Mouse (Mus musculus): ENCODE results near the gene Dennd2a. TPM values are rescaled to one million over a fixed set of nuclear protein-coding genes. Genes with fewer than 3 reads are reported as not detected.

Dennd2a gene
- polyA plus RNA-seq, 1 experiment from 2014 or later = 15.6 TPM

GRCm38 (mm10) chr6:39585517-39585916, 27.9 kb upstream of the Dennd2a start, which contains the start of gene Gm42420:
TSS of gene Gm42420 (plus strand) at chr6:39585753.
- WGBS = 92% methylated on average over 6 of the region's 6 CpGs
- Histone ChIP-seq H3K4me3 (ENCODE audit: low read depth, low read length) (no peak within 1 kb of the TSS), H3K9ac (ENCODE audit: low read depth, low read length) (no peak within 1 kb of the TSS), H3K36me3 (ENCODE audit: control insufficient read depth, insufficient read depth, low read length) (peaks cover 24% of the 10 kb centered on the region), H3K4me2 (ENCODE audit: low read length) (no peak within 1 kb of the TSS), H3K27me3 (ENCODE audit: control insufficient read depth, insufficient read depth, low read depth, low read length) (no peaks in the 10 kb centered on the region), H3K4me1 (ENCODE audit: control insufficient read depth, insufficient read depth, low read length) (no peaks in the 10 kb centered on the region), H3K27ac (ENCODE audit: low read length) (no peak within 1 kb of the TSS), H3K9me3 (replicated peaks; ENCODE audit: control insufficient read depth, low read length, poor library complexity, severe bottlenecking) (no peaks in the 10 kb centered on the region)
- ATAC-seq = no peak; the same call in 1 of the 2 replicates

GRCm38 (mm10) chr6:39581087-39581784, 23.6 kb upstream of the Dennd2a start:
- Histone ChIP-seq H3K9me3 (replicated peaks; ENCODE audit: control insufficient read depth, low read length, poor library complexity, severe bottlenecking) (no peaks in the 10 kb centered on the region), H3K4me1 (ENCODE audit: control insufficient read depth, insufficient read depth, low read length) (no peaks in the 10 kb centered on the region), H3K4me3 (ENCODE audit: low read depth, low read length) (no peak overlapping the region), H3K27ac (ENCODE audit: low read length) (no peak overlapping the region), H3K27me3 (ENCODE audit: control insufficient read depth, insufficient read depth, low read depth, low read length) (no peaks in the 10 kb centered on the region), H3K4me2 (ENCODE audit: low read length) (no peak overlapping the region), H3K36me3 (ENCODE audit: control insufficient read depth, insufficient read depth, low read length) (peaks cover 20% of the 10 kb centered on the region), H3K9ac (ENCODE audit: low read depth, low read length) (no peak overlapping the region)
- no peak for ATAC-seq
- 78% methylated on average over 7 of the region's 7 CpGs for WGBS

GRCm38 (mm10) chr6:39580558-39580957, 22.9 kb upstream of the Dennd2a start:
- H3K27ac ChIP-seq (ENCODE audit: low read length) = no peak overlapping the region
- no peaks in the 10 kb centered on the region for H3K9me3 ChIP-seq (replicated peaks; ENCODE audit: control insufficient read depth, low read length, poor library complexity, severe bottlenecking)
- no peak overlapping the region for H3K4me3 ChIP-seq (ENCODE audit: low read depth, low read length)
- peaks cover 20% of the 10 kb centered on the region for H3K36me3 ChIP-seq (ENCODE audit: control insufficient read depth, insufficient read depth, low read length)
- H3K4me2 ChIP-seq (ENCODE audit: low read length) = no peak overlapping the region
- WGBS = 93% methylated on average over 2 of the region's 2 CpGs
- no peak for ATAC-seq
- no peaks in the 10 kb centered on the region for H3K4me1 ChIP-seq (ENCODE audit: control insufficient read depth, insufficient read depth, low read length)
- H3K9ac ChIP-seq (ENCODE audit: low read depth, low read length) = no peak overlapping the region
- no peaks in the 10 kb centered on the region for H3K27me3 ChIP-seq (ENCODE audit: control insufficient read depth, insufficient read depth, low read depth, low read length)

GRCm38 (mm10) chr6:39579552-39579951, 21.9 kb upstream of the Dennd2a start:
- H3K4me2 ChIP-seq (ENCODE audit: low read length) = no peak overlapping the region
- H3K36me3 ChIP-seq (ENCODE audit: control insufficient read depth, insufficient read depth, low read length) = peaks cover 17% of the 10 kb centered on the region
- WGBS = 91% methylated on average over 7 of the region's 7 CpGs
- H3K27ac ChIP-seq (ENCODE audit: low read length) = no peak overlapping the region
- no peaks in the 10 kb centered on the region for H3K9me3 ChIP-seq (replicated peaks; ENCODE audit: control insufficient read depth, low read length, poor library complexity, severe bottlenecking)
- no peak overlapping the region for H3K9ac ChIP-seq (ENCODE audit: low read depth, low read length)
- no peak for ATAC-seq
- peaks cover 8% of the 10 kb centered on the region for H3K4me1 ChIP-seq (ENCODE audit: control insufficient read depth, insufficient read depth, low read length)
- H3K27me3 ChIP-seq (ENCODE audit: control insufficient read depth, insufficient read depth, low read depth, low read length) = no peaks in the 10 kb centered on the region
- H3K4me3 ChIP-seq (ENCODE audit: low read depth, low read length) = no peak overlapping the region

- no peak for ATAC-seq
- Histone ChIP-seq H3K4me3 (ENCODE audit: low read depth, low read length) (peak overlapping the region; percentile 69), H3K9ac (ENCODE audit: low read depth, low read length) (peak overlapping the region; percentile 86), H3K4me1 (ENCODE audit: control insufficient read depth, insufficient read depth, low read length) (peaks cover 13% of the 10 kb centered on the region), H3K27ac (ENCODE audit: low read length) (peak overlapping the region; percentile 95; the same call in 1 of the 2 replicates), H3K4me2 (ENCODE audit: low read length) (peak overlapping the region; percentile 88), H3K27me3 (ENCODE audit: control insufficient read depth, insufficient read depth, low read depth, low read length) (no peaks in the 10 kb centered on the region), H3K9me3 (replicated peaks; ENCODE audit: control insufficient read depth, low read length, poor library complexity, severe bottlenecking) (no peaks in the 10 kb centered on the region), H3K36me3 (ENCODE audit: control insufficient read depth, insufficient read depth, low read length) (peaks cover 6% of the 10 kb centered on the region; the same call in 1 of the 2 replicates)
- 70% methylated on average over 7 of the region's 7 CpGs for WGBS
Measured at GRCm38 (mm10) chr6:39574951-39575350, 17.3 kb upstream of the Dennd2a start.

- Histone ChIP-seq H3K4me1 (ENCODE audit: control insufficient read depth, insufficient read depth, low read length) (peaks cover 13% of the 10 kb centered on the region), H3K9me3 (replicated peaks; ENCODE audit: control insufficient read depth, low read length, poor library complexity, severe bottlenecking) (no peaks in the 10 kb centered on the region), H3K9ac (ENCODE audit: low read depth, low read length) (peak overlapping the region; percentile 86), H3K4me3 (ENCODE audit: low read depth, low read length) (peak overlapping the region; percentile 69), H3K36me3 (ENCODE audit: control insufficient read depth, insufficient read depth, low read length) (peaks cover 6% of the 10 kb centered on the region; the same call in 1 of the 2 replicates), H3K27ac (ENCODE audit: low read length) (peak overlapping the region; percentile 95), H3K27me3 (ENCODE audit: control insufficient read depth, insufficient read depth, low read depth, low read length) (no peaks in the 10 kb centered on the region), H3K4me2 (ENCODE audit: low read length) (peak overlapping the region; percentile 88)
- ATAC-seq = peak; percentile 3
- 27% methylated on average over 10 of the region's 10 CpGs for WGBS
Measured at GRCm38 (mm10) chr6:39574555-39574869, 16.8 kb upstream of the Dennd2a start.

- peak; percentile 97 for ATAC-seq
- under 1% methylated on average over 47 of the region's 49 CpGs for WGBS
- Histone ChIP-seq H3K9ac (ENCODE audit: low read depth, low read length) (peak within 1 kb of the TSS; percentile 86), H3K27ac (ENCODE audit: low read length) (peak within 1 kb of the TSS; percentile 95), H3K9me3 (replicated peaks; ENCODE audit: control insufficient read depth, low read length, poor library complexity, severe bottlenecking) (no peaks in the 10 kb centered on the region), H3K4me3 (ENCODE audit: low read depth, low read length) (peak within 1 kb of the TSS; percentile 69), H3K4me1 (ENCODE audit: control insufficient read depth, insufficient read depth, low read length) (peaks cover 13% of the 10 kb centered on the region), H3K4me2 (ENCODE audit: low read length) (peak within 1 kb of the TSS; percentile 88), H3K27me3 (ENCODE audit: control insufficient read depth, insufficient read depth, low read depth, low read length) (no peaks in the 10 kb centered on the region), H3K36me3 (ENCODE audit: control insufficient read depth, insufficient read depth, low read length) (peaks cover 6% of the 10 kb centered on the region; the same call in 1 of the 2 replicates)
Measured at GRCm38 (mm10) chr6:39573791-39574554, 16.3 kb upstream of the Dennd2a start, which contains the start of gene Adck2. TSS of gene Adck2 (plus strand) at chr6:39573873.

- Histone ChIP-seq H3K4me1 (ENCODE audit: control insufficient read depth, insufficient read depth, low read length) (peaks cover 13% of the 10 kb centered on the region), H3K9me3 (replicated peaks; ENCODE audit: control insufficient read depth, low read length, poor library complexity, severe bottlenecking) (no peaks in the 10 kb centered on the region), H3K4me2 (ENCODE audit: low read length) (no peak overlapping the region), H3K4me3 (ENCODE audit: low read depth, low read length) (no peak overlapping the region), H3K27ac (ENCODE audit: low read length) (no peak overlapping the region), H3K36me3 (ENCODE audit: control insufficient read depth, insufficient read depth, low read length) (no peaks in the 10 kb centered on the region), H3K9ac (ENCODE audit: low read depth, low read length) (no peak overlapping the region), H3K27me3 (ENCODE audit: control insufficient read depth, insufficient read depth, low read depth, low read length) (no peaks in the 10 kb centered on the region)
- no peak for ATAC-seq
- 83% methylated on average over 3 of the region's 3 CpGs for WGBS
Measured at GRCm38 (mm10) chr6:39570426-39570825, 12.8 kb upstream of the Dennd2a start.

- Histone ChIP-seq H3K36me3 (ENCODE audit: control insufficient read depth, insufficient read depth, low read length) (no peaks in the 10 kb centered on the region), H3K4me1 (ENCODE audit: control insufficient read depth, insufficient read depth, low read length) (no peaks in the 10 kb centered on the region), H3K9me3 (replicated peaks; ENCODE audit: control insufficient read depth, low read length, poor library complexity, severe bottlenecking) (no peaks in the 10 kb centered on the region), H3K27ac (ENCODE audit: low read length) (no peak overlapping the region), H3K9ac (ENCODE audit: low read depth, low read length) (no peak overlapping the region), H3K27me3 (ENCODE audit: control insufficient read depth, insufficient read depth, low read depth, low read length) (no peaks in the 10 kb centered on the region), H3K4me2 (ENCODE audit: low read length) (no peak overlapping the region), H3K4me3 (ENCODE audit: low read depth, low read length) (no peak overlapping the region)
- ATAC-seq = no peak
- WGBS = 10% methylated on average over 5 of the region's 5 CpGs
Measured at GRCm38 (mm10) chr6:39567528-39567927, 9.9 kb upstream of the Dennd2a start.

Measured in midbrain, embryonic 16.5 days (tissue).